Mouse (Mus musculus) ES-E14 (cell line): ENCODE data around the gene Irf4.

Source experiments
- HCFC1 ChIP-seq: IDR thresholded peaks from 2 replicates; pipeline ENCODE4 v1.6.1; 2012; ENCODE audit warnings: low read length, inconsistent platforms, borderline replicate concordance; ENCODE audit not compliant: insufficient read depth
- MAFK ChIP-seq: IDR thresholded peaks from 2 replicates; pipeline ENCODE4 v1.6.1; 2014; ENCODE audit warnings: mild to moderate bottlenecking, low read depth, low read length, inconsistent platforms; ENCODE audit not compliant: insufficient read depth
- ZNF384 ChIP-seq: IDR thresholded peaks from 2 replicates; pipeline ENCODE4 v1.6.1; 2012; ENCODE audit warnings: low read depth, low read length, inconsistent platforms

- TF ChIP-seq MAFK = no peak
- TF ChIP-seq ZNF384 = no peak
- TF ChIP-seq HCFC1 = no peak
Measured at GRCm38 (mm10) chr13:30730104-30730793, 18.8 kb upstream of the Irf4 start.
